Mouse (Mus musculus) lung, adult 2 months (tissue): ENCODE results near the gene Ralgps2. TPM values are rescaled to one million over a fixed set of nuclear protein-coding genes. Genes with fewer than 3 reads are reported as not detected.

Experiments
- DNase-seq: peaks from one replicate; pipeline ENCODE4 v3.0.0; 2022
- H3K4me1 ChIP-seq: fragments of 200-500 bp; 2 replicates; pipeline ENCODE4 v1.6.1; 2011; ENCODE audit warnings: low read length; ENCODE audit not compliant: control insufficient read depth, insufficient read depth
- H3K4me3 ChIP-seq: fragments of 200-500 bp; replicated peaks from 2 replicates; pipeline ENCODE3; 2011; ENCODE audit warnings: low read depth, mild to moderate bottlenecking, control low read depth, low read length; ENCODE audit errors: extremely low read depth
- CTCF ChIP-seq: fragments of 200-500 bp; IDR thresholded peaks from 2 replicates; pipeline ENCODE4 v1.5.1; 2011; ENCODE audit warnings: mild to moderate bottlenecking, low read length, control low read depth; ENCODE audit not compliant: insufficient read depth
- POLR2A ChIP-seq: fragments of 200-500 bp; IDR thresholded peaks from 2 replicates; pipeline ENCODE4 v1.6.1; 2011; ENCODE audit warnings: low read depth, mild to moderate bottlenecking, control low read depth, low read length, borderline replicate concordance; ENCODE audit errors: extremely low read depth
- WGBS: fragments of 180-500 bp; shearing (Covaris S2); methylation state at CpG from one replicate; pipeline ENCODE4 v1.1.7; 2018; 5-methylcytosine and 5-hydroxymethylcytosine counted together
- polyA plus RNA-seq: library from polyadenylated mRNA; depleted of rRNA; stranded (reverse); fragments of >200 nt; gene quantifications from 2 replicates; pipeline ENCODE4 v1.2.3, GENCODE M21; 2012

The Ralgps2 gene
- polyA plus RNA-seq, 1 experiment: 7.0 TPM

- H3K4me1 ChIP-seq: peaks cover 2% of the 10 kb centered on the region; the same call in 1 of the 2 replicates
- no peak overlapping the region for H3K4me3 ChIP-seq
- no peak for DNase-seq
- 68% methylated on average over 10 of the region's 10 CpGs for WGBS
- no peak for TF ChIP-seq POLR2A
- TF ChIP-seq CTCF: no peak
Measured at GRCm38 (mm10) chr1:156931106-156931870, 8.1 kb downstream of the Ralgps2 start.

GRCm38 (mm10) chr1:156930263-156930662 is 9.2 kb downstream of the Ralgps2 start:
- Histone ChIP-seq H3K4me3 (no peak overlapping the region), H3K4me1 (peaks cover 2% of the 10 kb centered on the region; the same call in 1 of the 2 replicates)
- WGBS: 53% methylated on average over 5 of the region's 5 CpGs
- DNase-seq: no peak
- TF ChIP-seq CTCF: no peak
- no peak for TF ChIP-seq POLR2A

- 91% methylated on average over 4 of the region's 4 CpGs for WGBS
- DNase-seq: no peak
- Histone ChIP-seq H3K4me3 (no peak overlapping the region), H3K4me1 (peaks cover 2% of the 10 kb centered on the region; the same call in 1 of the 2 replicates)
- TF ChIP-seq CTCF: no peak
- TF ChIP-seq POLR2A: no peak
Measured at GRCm38 (mm10) chr1:156928255-156928654, 11.2 kb downstream of the Ralgps2 start.

- no peaks in the 10 kb centered on the region for H3K4me1 ChIP-seq
- whole genome bisulfite sequencing: 96% methylated on average over 1 of the region's 1 CpGs
- H3K4me3 ChIP-seq: no peak overlapping the region
- DNase-seq: no peak
- TF ChIP-seq POLR2A (no peak), CTCF (no peak)
Measured at GRCm38 (mm10) chr1:156923511-156923910, 15.9 kb downstream of the Ralgps2 start.

GRCm38 (mm10) chr1:156922921-156923320 is 16.5 kb downstream of the Ralgps2 start:
- TF ChIP-seq POLR2A (no peak), CTCF (no peak)
- WGBS: 83% methylated on average over 6 of the region's 6 CpGs
- DNase-seq: no peak
- H3K4me3 ChIP-seq: no peak overlapping the region
- no peaks in the 10 kb centered on the region for H3K4me1 ChIP-seq

GRCm38 (mm10) chr1:156921290-156921994 is 18.0 kb downstream of the Ralgps2 start:
- no peak for TF ChIP-seq POLR2A
- no peak for TF ChIP-seq CTCF

GRCm38 (mm10) chr1:156917460-156917859 is 22.0 kb downstream of the Ralgps2 start:
- H3K4me3 ChIP-seq: no peak overlapping the region
- DNase-seq: no peak
- H3K4me1 ChIP-seq: peaks cover 3% of the 10 kb centered on the region; the same call in 1 of the 2 replicates
- WGBS: 6% methylated on average over 3 of the region's 3 CpGs
- TF ChIP-seq POLR2A: no peak
- peak; percentile 47; the same call in 1 of the 2 replicates for TF ChIP-seq CTCF

More at GRCm38 (mm10) chr1:156921290-156921994, 18.0 kb downstream of the Ralgps2 start:
- no peak overlapping the region for H3K4me3 ChIP-seq
- no peaks in the 10 kb centered on the region for H3K4me1 ChIP-seq
- no peak for DNase-seq
- 65% methylated on average over 12 of the region's 12 CpGs for WGBS

- no peak for TF ChIP-seq POLR2A
- Histone ChIP-seq H3K4me1 (peaks cover 3% of the 10 kb centered on the region; the same call in 1 of the 2 replicates), H3K4me3 (no peak overlapping the region)
- WGBS: 91% methylated on average over 3 of the region's 3 CpGs
- no peak for DNase-seq
Measured at GRCm38 (mm10) chr1:156916361-156916760, 23.1 kb downstream of the Ralgps2 start.

- Histone ChIP-seq H3K4me3 (no peak overlapping the region), H3K4me1 (peaks cover 3% of the 10 kb centered on the region; the same call in 1 of the 2 replicates)
- 70% methylated on average over 5 of the region's 5 CpGs for WGBS
- TF ChIP-seq POLR2A (no peak), CTCF (no peak)
- DNase-seq: no peak
Measured at GRCm38 (mm10) chr1:156914942-156915341, 24.5 kb downstream of the Ralgps2 start.
